ENCODE assay signal across 26 mouse cellular contexts in the genomic region with DNA sequence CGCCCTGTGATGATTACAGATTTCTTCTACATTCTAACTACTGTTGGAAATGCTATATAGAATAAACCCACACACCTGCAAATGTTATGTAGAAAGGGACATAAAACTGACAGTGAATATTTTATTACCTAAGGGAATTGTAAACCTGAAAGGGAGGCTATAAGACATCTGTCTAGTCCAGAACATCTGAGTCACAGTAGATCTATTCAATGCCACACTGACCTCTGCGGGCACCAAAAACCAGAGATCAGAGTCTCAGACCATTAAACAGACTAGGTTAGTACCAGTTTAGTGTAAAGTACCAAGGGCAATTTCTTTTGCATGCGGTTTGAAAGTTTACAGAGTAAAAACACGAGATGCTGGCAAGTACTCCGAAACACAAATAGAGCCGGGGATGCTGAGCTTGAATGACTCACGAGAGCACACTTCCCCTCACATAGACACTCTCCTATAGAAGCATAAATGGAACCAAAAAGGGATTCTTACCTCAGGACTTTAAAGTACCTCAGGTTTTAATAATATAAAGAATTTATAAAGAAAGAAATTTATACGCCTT.
DNase-seq lines count a peak whose midpoint lies in the region; ATAC-seq and TF ChIP-seq lines count a peak whose summit lies in the region.
"Had no signal": no experiment of that assay in that cellular context is flagged by ENCODE, and none has a peak within 500 bp of the region (broad histone marks: within the 10 kb centered on the region; RNA-seq: fewer than 3 reads in every experiment).

No protein-coding gene starts in this region.

- no peak for TF ChIP-seq EP300 in CH12.LX (IDR thresholded peaks at IDR 0.05; ENCODE audit: low read length)

- no peak overlapping the region for H3ac ChIP-seq in C2C12 (ENCODE audit: control insufficient read depth, insufficient read length, low read depth)

- H3K4me1 ChIP-seq in CH12.LX (ENCODE audit: control insufficient read depth in 1 of 2, insufficient read depth in 2 of 2): peaks cover 3 to 45% of the 10 kb centered on the region in 2 experiments; a peak in 2 of 4 replicates
- H3K4me1 ChIP-seq in kidney, embryonic 15.5 days: no peaks in the 10 kb centered on the region
- H3K4me1 ChIP-seq: forebrain, embryonic 12.5 days; liver, embryonic 15.5 days had no signal

- no peaks in the 10 kb centered on the region for H3K79me3 ChIP-seq in C2C12 (ENCODE audit: low read depth)

- DNase-seq in CH12.LX (ENCODE audit: extremely low read depth) (peak; percentile 62), liver (no peak)
- peak; percentile 6 to 32 for DNase-seq in kidney, postnatal 36 days
- DNase-seq in spleen, postnatal 4 days (ENCODE audit: low spot score in 2 of 2): no peak
- no peak for DNase-seq in urinary bladder, postnatal 10 days (ENCODE audit: low spot score)
- DNase-seq: adrenal gland, postnatal 10 days; B cell, adult 2 months; cerebellum, adult 11-12 months; cerebellum, adult 9-11 months; forebrain, postnatal 0 days; gastrocnemius, postnatal 14 days; heart, postnatal 14 days; layer of hippocampus, adult 9-11 months; lung, embryonic 14.5 days; right cerebral cortex, adult 18-20 months; right cerebral cortex, postnatal 4 days; thymus, postnatal 4 days had no signal

- no peaks in the 10 kb centered on the region for H3K79me2 ChIP-seq in C2C12 (ENCODE audit: control insufficient read depth, insufficient read depth)
- no peaks in the 10 kb centered on the region for H3K79me2 ChIP-seq in CH12.LX (replicated peaks; ENCODE audit: control insufficient read depth, extremely low read depth, insufficient read depth, poor library complexity, severe bottlenecking)

- in situ Hi-C loops in CH12.LX (cut with MboI; ENCODE audit: low pct_ligation_motif_present, low pct_unique_long_range_greater_than_20kb, low sequenced_read_pairs): loop anchor here (25.0 kb wide), 1 partner anchor 778 kb away; no protein-coding TSS in a partner anchor

- WGBS in kidney, embryonic 15.5 days: 45% methylated on average over 8 of the region's 8 CpGs

- H3K27ac ChIP-seq in CH12.LX (ENCODE audit: insufficient read depth, low read depth): no peak overlapping the region
- H3K27ac ChIP-seq in kidney, embryonic 15.5 days: no peak overlapping the region
- H3K27ac ChIP-seq: forebrain, embryonic 12.5 days; liver, embryonic 15.5 days had no signal

- no peaks in the 10 kb centered on the region for H3K9me3 ChIP-seq in CH12.LX (replicated peaks; ENCODE audit: low read length)
- no peaks in the 10 kb centered on the region for H3K9me3 ChIP-seq in kidney, embryonic 15.5 days (replicated peaks)
- H3K9me3 ChIP-seq: forebrain, embryonic 12.5 days; G1E; liver, embryonic 15.5 days had no signal

- H3K27me3 ChIP-seq in C2C12 (ENCODE audit: control insufficient read depth, insufficient read depth, insufficient read length) (no peaks in the 10 kb centered on the region), CH12.LX (replicated peaks) (no peaks in the 10 kb centered on the region)
- H3K27me3 ChIP-seq in kidney, embryonic 15.5 days: no peaks in the 10 kb centered on the region
- H3K27me3 ChIP-seq: forebrain, embryonic 12.5 days; liver, embryonic 15.5 days had no signal

- TF ChIP-seq POLR2A in CH12.LX (IDR thresholded peaks at IDR 0.05; ENCODE audit: low read depth, low read length): no peak

- no peak overlapping the region for H3K9ac ChIP-seq in CH12.LX (ENCODE audit: insufficient read depth, low read depth)
- H3K9ac ChIP-seq in kidney, embryonic 15.5 days: no peak overlapping the region
- H3K9ac ChIP-seq: forebrain, embryonic 12.5 days; forebrain, postnatal 0 days; liver, embryonic 15.5 days; lung, embryonic 14.5 days had no signal

- TF ChIP-seq CTCF in C2C12 (IDR thresholded peaks at IDR 0.05; ENCODE audit: control insufficient read depth, insufficient read depth, insufficient read length) (no peak), CH12.LX (conservative IDR thresholded peaks at IDR 0.05 in 1 of 2, IDR thresholded peaks at IDR 0.05 in 1 of 2; ENCODE audit: low read depth in 2 of 2, low read length in 2 of 2) (no peak)

- H3K36me3 ChIP-seq in C2C12 (ENCODE audit: control insufficient read depth, insufficient read depth): no peaks in the 10 kb centered on the region
- peaks cover 0 to 9% of the 10 kb centered on the region in 2 experiments for H3K36me3 ChIP-seq in CH12.LX (replicated peaks in 1 of 2; ENCODE audit: control insufficient read depth in 1 of 2, insufficient read depth in 1 of 2, low read length in 1 of 2)
- H3K36me3 ChIP-seq in kidney, embryonic 15.5 days: no peaks in the 10 kb centered on the region
- H3K36me3 ChIP-seq: forebrain, embryonic 12.5 days; liver, embryonic 15.5 days had no signal

- dilution Hi-C loops in CH12.LX (cut with MboI; ENCODE audit: extremely low pct_ligation_motif_present, extremely low pct_unique_long_range_greater_than_20kb, low sequenced_read_pairs): no loop called here

- no peak; the same call in 1 of the 2 replicates for TF ChIP-seq RAD21 in CH12.LX (IDR thresholded peaks at IDR 0.05; ENCODE audit: low read depth, low read length)

- H3K4me3 ChIP-seq in C2C12 (ENCODE audit: insufficient read depth, poor library complexity, severe bottlenecking) (no peak overlapping the region), CH12.LX (replicated peaks in 1 of 3; ENCODE audit: low read depth in 2 of 3, low read length in 2 of 3, poor library complexity in 1 of 3) (no peak overlapping the region)
- no peak overlapping the region for H3K4me3 ChIP-seq in kidney, embryonic 15.5 days (replicated peaks)
- H3K4me3 ChIP-seq: erythroblast, embryonic 14.5 days; forebrain, embryonic 12.5 days; liver, embryonic 15.5 days had no signal

- ATAC-seq in kidney, embryonic 15.5 days (replicated peaks; ENCODE audit: low FRiP score): peak; percentile 56; the same call in 1 of the 2 replicates
- ATAC-seq: forebrain, postnatal 0 days; hindbrain, embryonic 16.5 days; midbrain, embryonic 16.5 days had no signal

- H3K4me2 ChIP-seq in CH12.LX (ENCODE audit: insufficient read depth, low read depth, poor library complexity, severe bottlenecking): no peak overlapping the region
- H3K4me2 ChIP-seq in kidney, embryonic 15.5 days: no peak overlapping the region
- H3K4me2 ChIP-seq: forebrain, embryonic 12.5 days; liver, embryonic 15.5 days; lung, embryonic 14.5 days; midbrain, embryonic 11.5 days had no signal

TF ChIP-seq in C2C12, 6 proteins besides CTCF, POLR2A, EP300 and RAD21:
- no peak for TF ChIP-seq MYOG (IDR thresholded peaks at IDR 0.05; ENCODE audit: control insufficient read depth, extremely low read depth, insufficient read length)
- no peak for TF ChIP-seq CEBPB (IDR thresholded peaks at IDR 0.05; ENCODE audit: low read depth)
- no peak for TF ChIP-seq USF1 (IDR thresholded peaks at IDR 0.05; ENCODE audit: low read depth)
- no peak for TF ChIP-seq MAX (IDR thresholded peaks at IDR 0.05)
- peak; percentile 23 for TF ChIP-seq MYOD1 (IDR thresholded peaks at IDR 0.05; ENCODE audit: control insufficient read depth, insufficient read length, low read depth)
- no peak for TF ChIP-seq FOSL1 (IDR thresholded peaks at IDR 0.05; ENCODE audit: insufficient read depth, low read length, poor library complexity, severe bottlenecking)

TF ChIP-seq in CH12.LX, 34 proteins besides CTCF, POLR2A, EP300 and RAD21:
- TF ChIP-seq ZMIZ1 (IDR thresholded peaks at IDR 0.05; ENCODE audit: low read depth, low read length): no peak
- no peak for TF ChIP-seq HCFC1 (IDR thresholded peaks at IDR 0.05; ENCODE audit: low read depth, low read length)
- no peak for TF ChIP-seq TBP (conservative IDR thresholded peaks at IDR 0.05; ENCODE audit: low read depth, low read length)
- no peak for TF ChIP-seq JUND (conservative IDR thresholded peaks at IDR 0.05; ENCODE audit: low read depth, low read length)
- peak; percentile 76 for TF ChIP-seq BHLHE40 (IDR thresholded peaks at IDR 0.05; ENCODE audit: low read depth, low read length)
- no peak for TF ChIP-seq ZKSCAN1 (IDR thresholded peaks at IDR 0.05; ENCODE audit: borderline replicate concordance, low read depth, low read length)
- TF ChIP-seq ETS1 (conservative IDR thresholded peaks at IDR 0.05; ENCODE audit: low read depth, low read length): peak; percentile 23; the same call in 1 of the 2 replicates
- TF ChIP-seq ZNF384 (IDR thresholded peaks at IDR 0.05; ENCODE audit: low read depth, low read length): no peak
- no peak for TF ChIP-seq JUN (IDR thresholded peaks at IDR 0.05; ENCODE audit: insufficient read depth, low read depth, low read length)
- TF ChIP-seq KAT2A (IDR thresholded peaks at IDR 0.05; ENCODE audit: insufficient replicate concordance, low read length): no peak
- no peak for TF ChIP-seq USF2 (conservative IDR thresholded peaks at IDR 0.05; ENCODE audit: low read depth, low read length)

Comparison
In these comparisons a context has a peak if more than half of its experiments do, and no peak if none do; other contexts are left out.
1. DNase-seq: peak in CH12.LX (single experiment) and kidney, postnatal 36 days (2 of 2); none in spleen, postnatal 4 days (0 of 2), urinary bladder, postnatal 10 days (single experiment) and liver (single experiment).